Mouse (Mus musculus): ENCODE data around the gene Vmn1r85. TPM values are rescaled to one million over a fixed set of nuclear protein-coding genes. Genes with fewer than 3 reads are reported as not detected.
A peak's percentile ranks its signal among the peaks of the same experiment; 100 is the strongest.
"Not testable (repeated sequence)": the region's sequence is repeated elsewhere in the genome, so short reads cannot be mapped to it uniquely, and the experiment has no call there.

The Vmn1r85 gene
- polyA plus RNA-seq (2014; fragmentation: Nextera tagmentation; extraction: Ambion mirVana) = 0.11 and 0.21 TPM in 2 replicates

DNA sequence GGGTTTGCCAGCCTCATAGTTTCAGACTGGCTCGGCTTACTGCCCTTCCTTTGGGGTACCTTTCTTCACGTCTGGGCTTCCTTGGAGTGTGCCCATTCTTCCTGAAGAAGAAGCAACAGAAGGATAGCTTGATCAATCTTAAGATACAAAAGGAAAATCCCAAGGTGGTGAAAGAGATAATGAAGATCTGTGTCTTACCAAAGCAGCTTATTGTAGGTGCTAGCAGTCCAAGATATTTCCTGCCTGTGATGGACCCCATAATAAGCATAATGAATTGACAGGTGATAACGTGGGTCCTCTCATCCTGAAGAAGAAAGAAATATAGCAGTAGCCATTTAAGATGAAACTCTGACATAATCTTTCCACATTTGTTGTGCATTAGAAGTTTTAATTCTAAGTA lies at the start of gene Vmn1r85:
Vmn1r85 (minus strand) TSS at position 101 of the 400 bp plus-strand sequence.
- Histone ChIP-seq H3K9me3 (ENCODE audit: control insufficient read depth, low read length) (no peaks in the 10 kb centered on the region), H3K27me3 (ENCODE audit: control insufficient read depth, insufficient read depth, low read length) (no peaks in the 10 kb centered on the region), H3K4me2 (replicated peaks) (no peak within 1 kb of the TSS), H3K9ac (no peak within 1 kb of the TSS), H3K4me3 (replicated peaks; ENCODE audit: low read length) (no peak within 1 kb of the TSS), H3K4me1 (replicated peaks; ENCODE audit: control insufficient read depth, insufficient read depth, low read length) (no peaks in the 10 kb centered on the region), H3K27ac (no peak within 1 kb of the TSS), H3K36me3 (replicated peaks; ENCODE audit: control insufficient read depth, insufficient read depth) (no peaks in the 10 kb centered on the region)
- DNase-seq (ENCODE audit: low spot score) (no peak), ATAC-seq (ENCODE audit: low FRiP score) (no peak)
- 68% methylated on average over 3 of the region's 3 CpGs for WGBS

- ATAC-seq (ENCODE audit: low FRiP score) = no peak
- 75% methylated on average over 1 of the region's 1 CpGs for WGBS
These were observed 45.1 kb upstream of the Vmn1r85 start, which contains the start of gene Vmn1r87 for GRCm38 (mm10) chr7:13140057-13140456. Vmn1r87 (minus strand) TSS chr7:13140157.

DNA sequence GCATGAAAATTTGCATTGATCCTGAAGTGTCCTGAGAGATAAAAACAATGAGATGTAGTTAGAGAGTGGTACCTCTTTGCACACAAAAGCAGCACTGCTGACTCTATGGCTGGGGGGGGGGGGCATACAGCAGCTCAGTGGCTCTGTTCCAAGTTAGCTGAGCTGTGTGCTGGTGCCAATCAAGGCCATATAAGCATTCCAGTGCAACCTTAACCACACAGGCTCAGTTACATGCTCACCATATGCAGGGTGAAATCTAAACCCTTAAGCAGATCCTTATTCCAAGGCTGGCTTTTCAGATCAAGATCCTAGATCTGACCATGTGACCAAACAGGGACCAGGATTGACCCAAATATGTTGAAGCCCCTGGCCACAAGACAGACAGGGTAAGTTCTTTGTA lies 42.4 kb upstream of the Vmn1r85 start:
- no peaks in the 10 kb centered on the region for H3K36me3 ChIP-seq (replicated peaks; ENCODE audit: control insufficient read depth, insufficient read depth)
- H3K27me3 ChIP-seq (ENCODE audit: control insufficient read depth, insufficient read depth, low read length) = no peaks in the 10 kb centered on the region
- H3K4me2 ChIP-seq (replicated peaks) = no peak overlapping the region
- no peaks in the 10 kb centered on the region for H3K4me1 ChIP-seq (replicated peaks; ENCODE audit: control insufficient read depth, insufficient read depth, low read length)
- H3K9me3 ChIP-seq (ENCODE audit: control insufficient read depth, low read length) = no peaks in the 10 kb centered on the region
- DNase-seq (ENCODE audit: low spot score) (no peak), ATAC-seq (ENCODE audit: low FRiP score) (no peak)
- H3K9ac ChIP-seq = no peak overlapping the region
- no peak overlapping the region for H3K27ac ChIP-seq
- H3K4me3 ChIP-seq (replicated peaks; ENCODE audit: low read length) = no peak overlapping the region

More at GRCm38 (mm10) chr7:13140057-13140456, 45.1 kb upstream of the Vmn1r85 start, which contains the start of gene Vmn1r87:
- H3K9me3 ChIP-seq (ENCODE audit: control insufficient read depth, low read length) = no peaks in the 10 kb centered on the region
- H3K9ac ChIP-seq = no peak within 1 kb of the TSS
- no peak within 1 kb of the TSS for H3K4me2 ChIP-seq (replicated peaks)
- H3K27ac ChIP-seq = no peak within 1 kb of the TSS
- H3K4me1 ChIP-seq (replicated peaks; ENCODE audit: control insufficient read depth, insufficient read depth, low read length) = no peaks in the 10 kb centered on the region
- H3K36me3 ChIP-seq (replicated peaks; ENCODE audit: control insufficient read depth, insufficient read depth) = no peaks in the 10 kb centered on the region
- no peak within 1 kb of the TSS for H3K4me3 ChIP-seq (replicated peaks; ENCODE audit: low read length)
- H3K27me3 ChIP-seq (ENCODE audit: control insufficient read depth, insufficient read depth, low read length) = no peaks in the 10 kb centered on the region
- no peak for DNase-seq (ENCODE audit: low spot score)

DNA sequence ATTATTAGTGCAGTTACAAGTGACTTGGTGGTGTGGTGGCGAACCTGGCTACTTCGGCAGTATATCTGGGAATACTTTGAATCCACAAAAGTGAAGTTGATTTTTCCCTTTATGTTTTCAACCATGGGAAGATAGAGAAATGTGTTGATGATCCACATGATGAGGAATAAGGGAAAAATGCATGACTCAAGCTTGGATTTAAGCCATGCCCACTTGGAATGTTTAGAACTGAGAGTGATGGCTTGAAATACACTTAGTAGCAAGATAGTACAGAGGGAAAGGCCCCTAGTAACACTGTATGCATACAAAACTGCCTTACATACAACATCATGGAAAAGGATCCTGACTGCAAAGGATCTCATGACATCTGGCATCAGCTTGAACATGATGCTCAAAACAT lies 36.9 kb upstream of the Vmn1r85 start:
- DNase-seq (ENCODE audit: low spot score) = no peak
- H3K4me2 ChIP-seq (replicated peaks) = no peak overlapping the region
- no peak for ATAC-seq (ENCODE audit: low FRiP score)
- no peaks in the 10 kb centered on the region for H3K4me1 ChIP-seq (replicated peaks; ENCODE audit: control insufficient read depth, insufficient read depth, low read length)
- no peak overlapping the region for H3K4me3 ChIP-seq (replicated peaks; ENCODE audit: low read length)
- no peak overlapping the region for H3K27ac ChIP-seq
- WGBS = 83% methylated on average over 2 of the region's 2 CpGs
- H3K9ac ChIP-seq = no peak overlapping the region
- no peaks in the 10 kb centered on the region for H3K27me3 ChIP-seq (ENCODE audit: control insufficient read depth, insufficient read depth, low read length)
- H3K9me3 ChIP-seq (ENCODE audit: control insufficient read depth, low read length) = no peaks in the 10 kb centered on the region
- no peaks in the 10 kb centered on the region for H3K36me3 ChIP-seq (replicated peaks; ENCODE audit: control insufficient read depth, insufficient read depth)

GRCm38 (mm10) chr7:13123554-13124153 lies 28.7 kb upstream of the Vmn1r85 start:
- not testable (repeated sequence) for DNase-seq (ENCODE audit: low spot score)
- ATAC-seq (ENCODE audit: low FRiP score) = peak; percentile 94

GRCm38 (mm10) chr7:13119817-13120216 lies 24.8 kb upstream of the Vmn1r85 start, which contains the start of gene Vmn1r86:
Vmn1r86 (minus strand) TSS chr7:13119917.
- Histone ChIP-seq H3K36me3 (replicated peaks; ENCODE audit: control insufficient read depth, insufficient read depth) (no peaks in the 10 kb centered on the region), H3K4me3 (replicated peaks; ENCODE audit: low read length) (no peak within 1 kb of the TSS), H3K4me2 (replicated peaks) (no peak within 1 kb of the TSS), H3K27ac (no peak within 1 kb of the TSS), H3K27me3 (ENCODE audit: control insufficient read depth, insufficient read depth, low read length) (no peaks in the 10 kb centered on the region), H3K9ac (no peak within 1 kb of the TSS), H3K9me3 (ENCODE audit: control insufficient read depth, low read length) (no peaks in the 10 kb centered on the region), H3K4me1 (replicated peaks; ENCODE audit: control insufficient read depth, insufficient read depth, low read length) (no peaks in the 10 kb centered on the region)
- ATAC-seq (ENCODE audit: low FRiP score) (no peak), DNase-seq (ENCODE audit: low spot score) (no peak)

More at GRCm38 (mm10) chr7:13123554-13124153, 28.7 kb upstream of the Vmn1r85 start:
- H3K27ac ChIP-seq; H3K9me3 ChIP-seq (ENCODE audit: control insufficient read depth, low read length); H3K27me3 ChIP-seq (ENCODE audit: control insufficient read depth, insufficient read depth, low read length); H3K4me1 ChIP-seq (replicated peaks; ENCODE audit: control insufficient read depth, insufficient read depth, low read length); H3K9ac ChIP-seq; H3K36me3 ChIP-seq (replicated peaks; ENCODE audit: control insufficient read depth, insufficient read depth): not testable (repeated sequence)
- WGBS = under 1% methylated on average over 11 of the region's 34 CpGs
- Histone ChIP-seq H3K4me3 (replicated peaks; ENCODE audit: low read length) (peak overlapping the region; percentile 22), H3K4me2 (replicated peaks) (peak overlapping the region; percentile 45)

DNA sequence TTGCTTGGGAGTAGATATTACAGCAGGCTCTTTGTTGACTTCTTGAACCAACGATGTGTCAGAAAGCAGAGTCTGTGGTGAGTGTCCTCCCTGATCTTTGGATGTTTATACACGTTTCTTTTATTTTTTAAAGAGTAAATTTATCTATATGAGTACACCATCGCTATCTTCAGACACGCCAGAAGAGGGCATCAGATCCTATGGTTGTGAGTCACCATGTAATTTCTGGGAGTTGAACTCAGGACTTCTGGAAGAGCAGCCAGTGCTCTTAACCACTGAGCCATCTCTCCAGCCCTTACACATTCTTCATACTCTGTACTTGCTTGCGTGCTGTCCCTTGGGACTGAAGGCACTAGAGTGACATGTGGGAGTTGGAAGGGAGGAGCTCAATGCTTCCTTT lies 22.7 kb downstream of the Vmn1r85 start:
- Histone ChIP-seq H3K4me2 (replicated peaks) (no peak overlapping the region), H3K4me1 (replicated peaks; ENCODE audit: control insufficient read depth, insufficient read depth, low read length) (no peaks in the 10 kb centered on the region), H3K27me3 (ENCODE audit: control insufficient read depth, insufficient read depth, low read length) (no peaks in the 10 kb centered on the region), H3K4me3 (replicated peaks; ENCODE audit: low read length) (no peak overlapping the region), H3K9me3 (ENCODE audit: control insufficient read depth, low read length) (no peaks in the 10 kb centered on the region), H3K9ac (no peak overlapping the region), H3K27ac (no peak overlapping the region), H3K36me3 (replicated peaks; ENCODE audit: control insufficient read depth, insufficient read depth) (no peaks in the 10 kb centered on the region)
- ATAC-seq (ENCODE audit: low FRiP score) (no peak), DNase-seq (ENCODE audit: low spot score) (no peak)
- WGBS = 62% methylated on average over 5 of the region's 5 CpGs

DNA sequence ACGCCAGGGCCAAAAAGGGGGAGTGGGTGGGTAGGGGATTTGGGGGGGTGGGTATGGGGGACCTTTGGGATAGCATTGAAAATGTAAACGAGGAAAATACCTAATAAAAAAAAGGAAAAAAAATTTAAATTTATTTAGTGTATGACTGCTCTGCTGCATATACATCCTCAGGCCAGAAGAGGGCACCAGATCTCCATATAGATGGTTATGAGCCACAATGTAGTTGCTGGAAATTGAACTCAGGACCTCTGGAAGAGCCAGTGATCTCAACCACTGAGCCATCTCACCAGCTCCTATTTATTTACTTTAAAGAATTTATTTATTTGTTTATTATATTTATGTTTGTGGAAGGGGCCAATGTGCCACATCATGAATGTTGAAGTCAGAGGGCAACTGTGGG lies 31.6 kb downstream of the Vmn1r85 start:
- not testable (repeated sequence) for ATAC-seq (ENCODE audit: low FRiP score)
- WGBS = 38% methylated on average over 1 of the region's 2 CpGs

GRCm38 (mm10) chr7:13059536-13059935 lies 35.4 kb downstream of the Vmn1r85 start:
- H3K27me3 ChIP-seq (ENCODE audit: control insufficient read depth, insufficient read depth, low read length) = no peaks in the 10 kb centered on the region
- no peak for ATAC-seq (ENCODE audit: low FRiP score)
- no peak overlapping the region for H3K27ac ChIP-seq
- no peaks in the 10 kb centered on the region for H3K36me3 ChIP-seq (replicated peaks; ENCODE audit: control insufficient read depth, insufficient read depth)
- no peak overlapping the region for H3K9ac ChIP-seq
- no peak overlapping the region for H3K4me3 ChIP-seq (replicated peaks; ENCODE audit: low read length)
- WGBS = 86% methylated on average over 9 of the region's 9 CpGs
- H3K4me2 ChIP-seq (replicated peaks) = no peak overlapping the region
- no peaks in the 10 kb centered on the region for H3K9me3 ChIP-seq (ENCODE audit: control insufficient read depth, low read length)
- no peak for DNase-seq (ENCODE audit: low spot score)
- H3K4me1 ChIP-seq (replicated peaks; ENCODE audit: control insufficient read depth, insufficient read depth, low read length) = no peaks in the 10 kb centered on the region

More for the DNA sequence above, 31.6 kb downstream of the Vmn1r85 start:
- not testable (repeated sequence) for H3K9me3 ChIP-seq (ENCODE audit: control insufficient read depth, low read length); H3K36me3 ChIP-seq (replicated peaks; ENCODE audit: control insufficient read depth, insufficient read depth); H3K4me2 ChIP-seq (replicated peaks); DNase-seq (ENCODE audit: low spot score); H3K27me3 ChIP-seq (ENCODE audit: control insufficient read depth, insufficient read depth, low read length); H3K4me3 ChIP-seq (replicated peaks; ENCODE audit: low read length); H3K9ac ChIP-seq; H3K27ac ChIP-seq; H3K4me1 ChIP-seq (replicated peaks; ENCODE audit: control insufficient read depth, insufficient read depth, low read length)
